Mouse (Mus musculus) heart, adult 10 weeks (tissue): Measurements from ENCODE around the gene Hsd17b1. TPM values are rescaled to one million over a fixed set of nuclear protein-coding genes. Genes with fewer than 3 reads are reported as not detected.

ENCODE experiments used
- polyA plus RNA-seq: library from polyadenylated mRNA; stranded (reverse); fragments of 350-450 nt; fragmentation: Illumina TruSeq; extraction: RNeasy Lipid Tissue Mini Kit (QIAGEN cat#74804); gene quantifications from one replicate; pipeline ENCODE4 v1.2.3, GENCODE M21; 2014; ENCODE audit warnings: low read depth, low replicate concordance

Hsd17b1 gene
- 0.81 TPM for polyA plus RNA-seq

GRCm38 (mm10) chr11:101078121-101078520 lies at the start of gene Hsd17b1:
TSS of gene Hsd17b1 (plus strand) at chr11:101078411.

DNA sequence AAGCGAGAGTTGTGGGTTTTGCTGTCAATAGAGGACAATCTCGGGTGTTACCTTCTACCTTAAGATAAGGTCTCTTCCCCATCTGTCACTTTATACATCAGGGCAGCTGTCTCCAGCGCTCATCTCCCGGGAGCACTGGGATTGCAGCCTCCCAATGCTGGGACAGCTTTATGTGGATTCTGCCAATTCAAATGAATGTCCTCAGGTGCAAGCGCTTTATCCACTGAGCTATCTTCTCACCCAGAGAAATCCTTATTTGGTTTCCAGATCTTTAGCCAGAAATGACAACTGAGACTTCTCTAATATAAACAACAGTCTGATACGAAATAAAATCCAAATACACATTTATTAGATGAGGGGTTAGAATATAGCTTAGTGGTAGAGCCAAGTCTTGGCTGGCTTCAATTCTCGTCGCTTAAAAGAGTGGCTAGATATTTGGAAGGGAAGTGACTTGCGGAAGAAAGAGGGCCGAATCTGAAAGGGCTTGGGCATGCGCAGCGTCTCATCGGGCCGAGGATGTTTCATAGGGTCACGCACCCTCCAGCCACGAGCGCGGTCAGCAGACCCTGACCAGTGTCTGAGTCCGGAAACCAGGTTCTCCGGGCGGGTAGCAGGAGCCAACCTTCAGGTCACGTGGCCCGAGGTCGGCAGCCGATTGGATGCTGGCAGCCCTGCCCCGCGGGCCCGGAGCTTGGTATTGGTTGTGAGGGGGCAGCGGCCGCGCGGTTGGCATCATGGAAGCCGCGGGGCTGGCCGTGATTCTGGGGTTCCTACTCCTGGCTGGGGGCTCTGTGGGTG lies 8.6 kb upstream of the Hsd17b1 start, which contains the start of gene Naglu:
Gene Naglu (plus strand): TSS at position 622 of the 798 bp plus-strand sequence.

GRCm38 (mm10) chr11:101082208-101083082 lies 4.2 kb downstream of the Hsd17b1 start, which contains the start of gene Coasy:
TSS of gene Coasy (plus strand) at chr11:101082565.

GRCm38 (mm10) chr11:101086756-101087681 lies 8.8 kb downstream of the Hsd17b1 start, which contains the start of gene Mlx:
TSS of gene Mlx (plus strand) at chr11:101087277.

DNA sequence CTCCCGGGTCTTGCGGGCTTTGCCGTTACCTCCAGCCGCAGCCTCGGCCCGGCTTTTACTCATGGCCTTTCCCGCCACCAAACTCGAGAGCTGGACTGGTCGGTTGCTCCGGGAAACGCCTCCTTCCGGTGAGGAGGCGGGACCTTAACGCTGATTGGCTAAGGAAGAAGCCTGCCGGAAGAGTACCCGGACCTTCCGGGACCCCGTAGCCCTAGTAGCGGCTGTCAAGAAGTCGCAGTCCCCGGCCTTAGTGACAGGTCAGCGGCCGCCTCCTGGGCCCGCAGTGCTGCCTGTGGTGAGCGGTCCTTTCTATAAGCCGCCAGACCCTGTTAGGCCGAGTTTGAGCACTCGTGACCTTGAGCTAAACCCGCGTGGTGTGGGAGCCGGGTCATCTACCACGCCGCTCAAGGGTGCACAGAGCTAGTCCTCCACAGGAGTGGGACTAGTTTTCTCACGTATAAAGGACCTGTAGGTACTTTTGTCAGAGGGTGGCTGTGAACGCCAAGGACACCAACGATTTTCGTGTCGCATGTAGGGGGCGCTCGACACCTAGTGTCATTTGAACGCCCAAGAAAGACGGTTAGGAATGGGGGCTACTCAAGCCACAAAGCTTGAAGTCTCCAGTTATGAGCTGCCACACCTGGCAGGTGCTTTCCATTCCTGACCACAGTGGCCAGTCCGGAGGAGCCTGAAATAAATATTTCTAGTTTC lies 17.3 kb downstream of the Hsd17b1 start, which contains the start of gene Psmc3ip:
Gene Psmc3ip (minus strand): TSS at position 123 of the 711 bp plus-strand sequence.

GRCm38 (mm10) chr11:101119761-101120544 lies 41.7 kb downstream of the Hsd17b1 start, which contains the start of the genes Retreg3 and Tubg1:
TSS of gene Retreg3 (minus strand) at chr11:101119893.
TSS of gene Tubg1 (plus strand) at chr11:101119938.

Other genes with a start within 250 kb of the Hsd17b1 start
- 38.3 TPM for gene Stat5b, start 227.7 kb upstream of the Hsd17b1 start, polyA plus RNA-seq
- 22.1 TPM for gene Stat5a, start 219.1 kb upstream of the Hsd17b1 start, polyA plus RNA-seq
- 83.2 TPM for gene Stat3, start 138.9 kb upstream of the Hsd17b1 start, polyA plus RNA-seq
- 133 TPM for gene Cavin1, start 107.5 kb upstream of the Hsd17b1 start, polyA plus RNA-seq
- gene Atp6v0a1, start 69.0 kb upstream of the Hsd17b1 start, polyA plus RNA-seq: 72.1 TPM
- gene Naglu, start 8.4 kb upstream of the Hsd17b1 start, polyA plus RNA-seq: 10.5 TPM
- 18.0 TPM for gene Coasy, start 4.2 kb downstream of the Hsd17b1 start, polyA plus RNA-seq
- gene Mlx, start 8.9 kb downstream of the Hsd17b1 start, polyA plus RNA-seq: 35.5 TPM
- gene Psmc3ip, start 17.0 kb downstream of the Hsd17b1 start, polyA plus RNA-seq: 4.0 TPM
- gene Retreg3, start 41.5 kb downstream of the Hsd17b1 start, polyA plus RNA-seq: 35.9 TPM
- 30.3 TPM for gene Tubg1, start 41.5 kb downstream of the Hsd17b1 start, polyA plus RNA-seq
- gene Tubg2, start 77.5 kb downstream of the Hsd17b1 start, polyA plus RNA-seq: 2.6 TPM
- gene Cntnap1, start 92.1 kb downstream of the Hsd17b1 start, polyA plus RNA-seq: 2.4 TPM
- 16.2 TPM for gene Plekhh3, start 92.9 kb downstream of the Hsd17b1 start, polyA plus RNA-seq
- gene Ccr10, start 97.0 kb downstream of the Hsd17b1 start, polyA plus RNA-seq: not detected
- gene Ezh1, start 148.1 kb downstream of the Hsd17b1 start, polyA plus RNA-seq: 30.8 TPM
- 49.3 TPM for gene Ramp2, start 167.6 kb downstream of the Hsd17b1 start, polyA plus RNA-seq
- 142 TPM for gene Vps25, start 175.3 kb downstream of the Hsd17b1 start, polyA plus RNA-seq
- gene Wnk4, start 182.2 kb downstream of the Hsd17b1 start, polyA plus RNA-seq: 13.8 TPM
- gene Cntd1, start 200.6 kb downstream of the Hsd17b1 start, polyA plus RNA-seq: 0.58 TPM
- 111 TPM for gene Coa3, start 200.7 kb downstream of the Hsd17b1 start, polyA plus RNA-seq
- 86.4 TPM for gene Becn1, start 223.9 kb downstream of the Hsd17b1 start, polyA plus RNA-seq
- 58.9 TPM for gene Psme3, start 237.8 kb downstream of the Hsd17b1 start, polyA plus RNA-seq
- gene Aoc2, start 246.7 kb downstream of the Hsd17b1 start, polyA plus RNA-seq: 2.0 TPM